Mouse (Mus musculus) adrenal gland, postnatal 14 days (tissue): ENCODE data around the gene Ccnk. TPM values are rescaled to one million over a fixed set of nuclear protein-coding genes. Genes with fewer than 3 reads are reported as not detected.
A peak's percentile ranks its signal among the peaks of the same experiment; 100 is the strongest.

Experiments
- DNase-seq: peaks from one replicate; pipeline ENCODE4 v3.0.0; 2021; ENCODE audit warnings: mixed read lengths
- long read RNA-seq, 2 experiments: library from polyadenylated mRNA; stranded (forward); transcript quantifications; one replicate each; pipeline ENCODE4 v2.0.0; 2021
- total RNA-seq: library from RNA; stranded (reverse); gene quantifications from 2 replicates; pipeline ENCODE4 v1.2.3, GENCODE M21; 2021

Ccnk gene
- 31.5 and 31.7 TPM in 2 replicates for total RNA-seq
- long read RNA-seq, experiment 1, partial matches to known transcripts = 0 of 3 reads
- long read RNA-seq, experiment 1, other reads (novel, unspliced or antisense) = 3 of 3 reads
- long read RNA-seq, experiment 2, partial matches to known transcripts = 0 of 5 reads
- long read RNA-seq, experiment 2, other reads (novel, unspliced or antisense) = 4 of 5 reads

- peak; percentile 99 for DNase-seq
Measured at GRCm38 (mm10) chr12:108179321-108180266, at the start of gene Ccnk. Gene Ccnk (plus strand): TSS chr12:108179579.

- no peak for DNase-seq
Measured at GRCm38 (mm10) chr12:108132450-108133070, 46.8 kb upstream of the Ccnk start.

- no peak for DNase-seq
Measured at GRCm38 (mm10) chr12:108133181-108133580, 46.2 kb upstream of the Ccnk start.

GRCm38 (mm10) chr12:108135610-108136208 lies 43.7 kb upstream of the Ccnk start:
- DNase-seq = no peak

- DNase-seq = no peak
Measured at GRCm38 (mm10) chr12:108143624-108144498, 35.5 kb upstream of the Ccnk start.

GRCm38 (mm10) chr12:108145198-108145597 lies 34.2 kb upstream of the Ccnk start:
- DNase-seq = no peak

- no peak for DNase-seq
Measured at GRCm38 (mm10) chr12:108149764-108150163, 29.6 kb upstream of the Ccnk start.

GRCm38 (mm10) chr12:108152743-108153142 lies 26.6 kb upstream of the Ccnk start:
- no peak for DNase-seq

GRCm38 (mm10) chr12:108159863-108160262 lies 19.5 kb upstream of the Ccnk start:
- no peak for DNase-seq

- peak; percentile 37 for DNase-seq
Measured at GRCm38 (mm10) chr12:108162036-108162435, 17.3 kb upstream of the Ccnk start.

GRCm38 (mm10) chr12:108163706-108164105 lies 15.7 kb upstream of the Ccnk start:
- no peak for DNase-seq

- DNase-seq = no peak
Measured at GRCm38 (mm10) chr12:108168909-108169308, 10.5 kb upstream of the Ccnk start.

GRCm38 (mm10) chr12:108170467-108170866 lies 8.9 kb upstream of the Ccnk start:
- no peak for DNase-seq

- DNase-seq = no peak
Measured at GRCm38 (mm10) chr12:108171336-108171735, 8.0 kb upstream of the Ccnk start.

GRCm38 (mm10) chr12:108172639-108173038 lies 6.7 kb upstream of the Ccnk start:
- DNase-seq = no peak

GRCm38 (mm10) chr12:108174606-108175505 lies 4.5 kb upstream of the Ccnk start:
- peak; percentile 26 for DNase-seq

- DNase-seq = no peak
Measured at GRCm38 (mm10) chr12:108176366-108176765, 3.0 kb upstream of the Ccnk start.

GRCm38 (mm10) chr12:108178331-108179245 lies 791 bp upstream of the Ccnk start:
- DNase-seq = peak; percentile 74

GRCm38 (mm10) chr12:108179246-108179320 lies 296 bp upstream of the Ccnk start, which contains the start of gene Setd3:
Gene Setd3 (minus strand): TSS chr12:108179314.
- DNase-seq = no peak

GRCm38 (mm10) chr12:108181716-108182115 lies 2.3 kb downstream of the Ccnk start:
- DNase-seq = no peak
